Mouse (Mus musculus) heart, adult 2 months (tissue): ENCODE measurements around the gene Osbpl5. TPM values are rescaled to one million over a fixed set of nuclear protein-coding genes. Genes with fewer than 3 reads are reported as not detected.

Experiments
- DNase-seq, 2 experiments: peaks; one replicate each; pipeline ENCODE4 v3.0.0; 2021
- H3K27ac ChIP-seq: fragments of 200-600 bp; 2 replicates; pipeline ENCODE4 v1.8.1; 2022
- H3K27me3 ChIP-seq: fragments of 200-500 bp; 2 replicates; pipeline ENCODE4 v1.6.1; 2012; ENCODE audit warnings: mild to moderate bottlenecking, low read length, inconsistent platforms, mixed read lengths; ENCODE audit not compliant: control insufficient read depth, insufficient read depth
- H3K36me3 ChIP-seq: fragments of 200-500 bp; 2 replicates; pipeline ENCODE4 v1.6.1; 2012; ENCODE audit warnings: low read length, inconsistent platforms; ENCODE audit not compliant: control insufficient read depth, insufficient read depth
- H3K4me1 ChIP-seq: fragments of 200-500 bp; 2 replicates; pipeline ENCODE4 v1.6.1; 2011; ENCODE audit warnings: low read length; ENCODE audit not compliant: control insufficient read depth, insufficient read depth
- H3K4me3 ChIP-seq: fragments of 200-600 bp; 2 replicates; pipeline ENCODE4 v1.8.1; 2022
- H3K79me2 ChIP-seq: fragments of 200-500 bp; replicated peaks from 2 replicates; pipeline ENCODE4 v1.6.1; 2012; ENCODE audit warnings: mild to moderate bottlenecking, inconsistent platforms, low read length, moderate library complexity, mixed read lengths; ENCODE audit not compliant: control insufficient read depth, insufficient read depth
- H3K9ac ChIP-seq: fragments of 200-500 bp; 2 replicates; pipeline ENCODE4 v1.6.1; 2012; ENCODE audit warnings: low read depth, mild to moderate bottlenecking, control low read depth, inconsistent platforms, low read length, mixed read lengths
- CTCF ChIP-seq: fragments of 200-600 bp; IDR thresholded peaks from 2 replicates; pipeline ENCODE4 v1.8.1; 2022; ENCODE audit warnings: antibody characterized with exemption, mild to moderate bottlenecking, moderate library complexity
- EP300 ChIP-seq: fragments of 200-500 bp; IDR thresholded peaks from 2 replicates; pipeline ENCODE4 v1.6.1; 2011; ENCODE audit warnings: low read depth, low read length, control low read depth; ENCODE audit not compliant: insufficient read depth
- POLR2A ChIP-seq: fragments of 200-500 bp; IDR thresholded peaks from 2 replicates; pipeline ENCODE4 v1.6.1; 2011; ENCODE audit warnings: mild to moderate bottlenecking, low read depth, low read length, control low read depth; ENCODE audit not compliant: insufficient read depth
- WGBS: fragments of 180-500 bp; shearing (Covaris S2); methylation state at CpG from one replicate; pipeline ENCODE4 v1.1.7; 2018; 5-methylcytosine and 5-hydroxymethylcytosine counted together
- intact Hi-C: fragments of 180-260 bp; cut with DNase I; formaldehyde crosslinking; loops from one replicate; pipeline ENCODE4 v1.15.1; 2025
- polyA plus RNA-seq: library from polyadenylated mRNA; depleted of rRNA; stranded (reverse); fragments of >200 nt; gene quantifications from 2 replicates; pipeline ENCODE4 v1.2.3, GENCODE M21; 2012
- total RNA-seq, 2 experiments: library from RNA; stranded (reverse); gene quantifications; 2 replicates each; pipeline ENCODE4 v1.2.3; 2021

Gene Osbpl5
- total and polyA plus RNA-seq, 3 experiments = 14.8 to 21.3 (median 18.0) TPM

DNA sequence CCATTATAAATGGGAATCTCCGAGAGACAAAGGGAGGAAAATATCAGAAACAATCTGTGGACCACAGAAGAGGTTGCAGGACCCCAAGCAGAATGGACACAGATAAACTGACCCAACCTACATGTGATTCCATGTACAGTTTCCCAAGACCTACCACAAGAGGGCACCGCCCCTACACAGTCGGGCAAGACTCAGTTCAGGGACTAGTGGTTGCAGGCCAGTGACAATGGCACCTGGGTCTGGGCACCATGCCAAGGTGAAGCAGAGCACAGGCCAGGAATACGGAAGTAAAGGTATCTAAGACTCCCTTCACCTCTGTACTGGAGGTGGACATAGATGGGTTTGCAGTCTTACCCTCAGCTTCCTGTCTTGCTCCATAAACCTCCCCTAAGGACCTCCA, 36.3 kb upstream of the Osbpl5 start:
- Histone ChIP-seq H3K4me3 (no peak overlapping the region), H3K27me3 (no peaks in the 10 kb centered on the region), H3K9ac (no peak overlapping the region), H3K4me1 (no peaks in the 10 kb centered on the region), H3K36me3 (no peaks in the 10 kb centered on the region), H3K27ac (no peak overlapping the region), H3K79me2 (no peaks in the 10 kb centered on the region)
- 53% methylated on average over 4 of the region's 4 CpGs for WGBS
- intact Hi-C loops = no loop called here
- peak; percentile 62 for TF ChIP-seq CTCF
- no peak for TF ChIP-seq EP300
- no peak for TF ChIP-seq POLR2A
- DNase-seq = peak in 1 of 2 experiments; percentile 45

DNA sequence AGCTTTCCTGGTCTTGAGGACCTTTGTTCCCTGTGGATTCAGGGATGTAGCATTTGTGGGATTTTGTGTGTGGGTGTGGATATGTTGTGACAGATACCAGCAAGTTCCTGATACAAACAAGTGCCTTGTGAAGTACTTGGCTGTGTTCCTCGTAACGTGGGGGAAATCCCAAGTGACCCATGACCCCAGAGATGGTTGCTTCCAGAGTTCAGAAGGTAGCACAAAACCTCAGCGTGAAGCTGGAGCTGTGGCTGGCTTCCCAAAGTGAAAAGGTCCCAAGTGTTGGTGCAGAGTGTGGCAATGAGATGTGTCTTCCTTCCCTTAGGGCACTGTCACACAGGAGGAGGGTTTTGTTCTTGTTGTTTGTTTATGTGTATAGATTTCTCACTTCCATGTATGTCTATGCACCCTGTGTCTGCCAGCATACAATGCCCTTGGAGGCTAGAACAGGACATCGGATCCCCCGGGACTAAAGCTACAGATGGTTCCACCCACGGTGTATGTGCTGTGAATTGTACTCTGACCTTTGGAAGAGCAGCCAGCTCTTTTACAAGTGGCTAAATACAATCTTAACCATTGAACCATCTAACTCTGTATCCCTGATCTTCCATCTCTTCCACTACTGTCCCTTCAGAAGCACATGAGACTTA, 35.7 kb upstream of the Osbpl5 start:
- intact Hi-C loops = no loop called here
- H3K9ac ChIP-seq = no peak overlapping the region

DNA sequence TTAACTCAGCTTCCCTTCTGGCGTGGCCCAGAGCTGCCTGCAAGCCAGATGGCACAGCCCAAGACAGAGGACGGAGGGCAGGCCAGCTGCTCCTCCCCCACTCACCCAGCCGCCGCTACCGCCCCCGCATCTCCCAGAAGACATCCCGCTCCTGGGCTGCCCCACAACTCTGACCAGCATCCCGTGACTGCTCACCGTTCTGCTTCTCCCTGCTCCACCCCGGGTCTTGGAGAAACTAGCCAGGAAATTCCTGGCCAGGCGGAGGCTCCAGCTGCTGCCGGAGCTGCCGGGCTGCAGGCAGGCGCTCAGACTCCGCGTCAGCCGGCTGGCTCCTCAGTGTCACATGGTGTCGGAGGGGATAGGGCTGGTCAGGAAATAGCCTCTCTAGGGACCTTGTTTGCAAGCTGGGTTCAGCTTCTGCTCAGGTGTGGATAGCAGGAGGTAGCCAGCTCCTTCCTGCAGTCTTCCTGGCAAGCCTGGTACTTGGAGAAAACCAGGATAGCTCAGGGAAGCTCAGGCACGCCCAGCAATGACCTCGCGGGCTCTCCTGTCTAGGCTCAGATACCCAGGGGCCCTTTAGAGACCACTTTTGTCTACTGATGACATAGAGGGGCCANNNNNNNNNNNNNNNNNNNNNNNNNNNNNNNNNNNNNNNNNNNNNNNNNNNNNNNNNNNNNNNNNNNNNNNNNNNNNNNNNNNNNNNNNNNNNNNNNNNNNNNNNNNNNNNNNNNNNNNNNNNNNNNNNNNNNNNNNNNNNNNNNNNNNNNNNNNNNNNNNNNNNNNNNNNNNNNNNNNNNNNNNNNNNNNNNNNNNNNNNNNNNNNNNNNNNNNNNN, 27.4 kb upstream of the Osbpl5 start, which contains the start of gene Mrgpre:
Mrgpre (minus strand) TSS at position 505 of the 834 bp plus-strand sequence.
- H3K79me2 ChIP-seq = no peaks in the 10 kb centered on the region
- peak within 1 kb of the TSS; percentile 82 for H3K27ac ChIP-seq
- intact Hi-C loops = loop anchor here (2.0 kb wide), 1 partner anchor 39 kb away; the partner anchor contains the start of genes Dhcr7 and Nadsyn1
- H3K27me3 ChIP-seq = no peaks in the 10 kb centered on the region
- 3% methylated on average over 21 of the region's 21 CpGs for WGBS
- no peaks in the 10 kb centered on the region for H3K36me3 ChIP-seq
- H3K9ac ChIP-seq = peak within 1 kb of the TSS; percentile 47
- peak; percentile 87 to 92 for DNase-seq
- peak within 1 kb of the TSS; percentile 41 for H3K4me3 ChIP-seq
- TF ChIP-seq POLR2A (peak; percentile 61; the same call in 1 of the 2 replicates), CTCF (no peak), EP300 (peak; percentile 65)
- H3K4me1 ChIP-seq = peaks cover 18% of the 10 kb centered on the region

More for the DNA sequence above, 35.7 kb upstream of the Osbpl5 start:
- no peaks in the 10 kb centered on the region for H3K79me2 ChIP-seq
- H3K36me3 ChIP-seq = no peaks in the 10 kb centered on the region
- H3K27me3 ChIP-seq = no peaks in the 10 kb centered on the region
- TF ChIP-seq EP300 (no peak), POLR2A (no peak), CTCF (no peak)
- WGBS = 60% methylated on average over 6 of the region's 6 CpGs
- H3K4me3 ChIP-seq = no peak overlapping the region
- DNase-seq = no peak
- no peak overlapping the region for H3K27ac ChIP-seq
- H3K4me1 ChIP-seq = no peaks in the 10 kb centered on the region

DNA sequence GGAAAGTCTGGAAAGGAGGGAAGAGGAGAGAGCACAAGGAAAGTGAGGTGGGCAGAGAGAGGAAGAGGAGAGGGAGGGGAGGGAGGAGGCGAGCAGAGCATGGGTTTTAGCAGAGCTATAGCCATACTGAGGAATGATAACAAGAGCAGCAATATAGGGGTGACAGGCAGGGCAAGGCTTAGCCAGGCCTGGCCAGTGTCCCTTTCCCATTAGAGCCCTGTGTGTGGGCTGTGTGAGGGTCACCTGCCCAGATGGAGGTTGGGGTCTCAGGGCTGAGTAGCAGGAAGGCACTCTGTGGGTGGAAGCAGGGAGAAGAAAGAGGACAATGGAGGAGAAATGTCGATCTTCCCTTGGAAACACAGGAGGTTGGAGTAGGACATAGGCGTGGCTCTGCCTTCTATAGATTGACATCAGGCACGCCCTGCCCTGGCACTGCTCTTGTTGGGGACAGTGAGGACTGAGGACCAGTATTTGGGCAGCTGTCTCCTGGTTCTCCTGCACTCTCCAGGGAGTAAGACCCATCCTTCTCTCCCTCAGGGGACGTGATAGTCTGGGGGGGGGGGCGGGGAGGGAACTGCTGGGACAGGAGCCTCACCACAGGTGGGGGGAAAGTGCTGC, 26.7 kb upstream of the Osbpl5 start:
- DNase-seq = no peak
- no peaks in the 10 kb centered on the region for H3K27me3 ChIP-seq

DNA sequence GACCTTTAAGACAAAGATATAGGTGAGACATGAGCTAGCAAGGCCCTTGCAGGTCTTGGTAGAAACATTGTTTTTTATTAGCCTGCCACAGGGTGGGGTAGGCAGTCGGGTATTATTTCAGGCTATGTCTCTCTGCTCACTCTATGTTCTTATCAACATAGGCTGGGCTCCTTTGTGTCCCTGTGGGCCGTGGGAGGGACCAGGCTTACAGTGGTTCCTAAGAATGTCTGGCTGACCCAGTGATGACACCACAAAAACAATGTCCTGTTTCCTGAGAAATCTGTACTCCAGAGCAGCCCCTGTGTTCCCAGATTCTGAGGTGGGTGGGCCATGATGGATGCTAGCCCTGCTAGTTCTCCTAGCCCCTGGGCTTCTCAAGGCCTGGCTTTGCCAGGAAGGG, 20.6 kb upstream of the Osbpl5 start:
- Histone ChIP-seq H3K27me3 (no peaks in the 10 kb centered on the region), H3K9ac (no peak overlapping the region), H3K4me3 (no peak overlapping the region), H3K27ac (peak overlapping the region; percentile 73), H3K4me1 (peaks cover 9% of the 10 kb centered on the region), H3K79me2 (no peaks in the 10 kb centered on the region), H3K36me3 (no peaks in the 10 kb centered on the region)
- WGBS = 21% methylated on average over 2 of the region's 2 CpGs
- TF ChIP-seq POLR2A (no peak), EP300 (0 out of 2 replicates have a peak, but pooled peaks have one; percentile 50), CTCF (peak; percentile 29)
- peak in 1 of 2 experiments; percentile 62 for DNase-seq
- intact Hi-C loops = no loop called here

More for the DNA sequence above, 26.7 kb upstream of the Osbpl5 start:
- TF ChIP-seq CTCF (no peak), EP300 (no peak), POLR2A (no peak)
- 31% methylated on average over 5 of the region's 6 CpGs for WGBS
- intact Hi-C loops = no loop called here
- H3K36me3 ChIP-seq = no peaks in the 10 kb centered on the region
- peaks cover 18% of the 10 kb centered on the region for H3K4me1 ChIP-seq
- H3K9ac ChIP-seq = peak overlapping the region; percentile 47
- H3K4me3 ChIP-seq = peak overlapping the region; percentile 41
- H3K79me2 ChIP-seq = no peaks in the 10 kb centered on the region
- peak overlapping the region; percentile 82 for H3K27ac ChIP-seq
